Mouse (Mus musculus): ENCODE data around the gene Gars.

- no peak for TF ChIP-seq POLR2A (IDR thresholded peaks at IDR 0.05; ENCODE audit: extremely low read depth, insufficient read depth, low read length)
- TF ChIP-seq CTCF (IDR thresholded peaks at IDR 0.05; ENCODE audit: extremely low read depth, insufficient read depth, low read length), result peak; percentile 63
These were observed 21.6 kb upstream of the Gars start for GRCm38 (mm10) chr6:55016236-55016635.

Measured in cortical plate, adult 2 months (tissue).